Mouse (Mus musculus): ENCODE measurements around the gene Tubg2.
"Not testable (repeated sequence)": the region's sequence is repeated elsewhere in the genome, so short reads cannot be mapped to it uniquely, and the experiment has no call there.

- not testable (repeated sequence) for TF ChIP-seq HCFC1 (IDR thresholded peaks at IDR 0.05; ENCODE audit: borderline replicate concordance, insufficient read depth, low read length); ZNF384 (IDR thresholded peaks at IDR 0.05; ENCODE audit: low read depth, low read length)
Observed at GRCm38 (mm10) chr11:101125008-101125407, 30.7 kb upstream of the Tubg2 start.

Data from ES-E14 (cell line).